Mouse (Mus musculus): ENCODE data around the gene Atp5g2. TPM values are rescaled to one million over a fixed set of nuclear protein-coding genes. Genes with fewer than 3 reads are reported as not detected.

The Atp5g2 gene
- polyA plus RNA-seq, 1 experiment from 2014 or later: 58.4 TPM

MicroRNAs encoded within 50 kb of the gene (microRNA counts, 519-probe panel; counts per million panel counts)
- 31.2 counts per million for microRNA mmu-miR-688

Small RNAs within 50 kb of the gene (microRNA-seq; reads per million reads assigned to microRNA genes)
- gene Mir688 (ENCODE audit: insufficient number of aligned reads): not detected

Other genes with a start within 250 kb of the Atp5g2 start
- 1.0 TPM in 1 of 2 replicates, not detected in the other for gene Amhr2, start 227.0 kb downstream of the Atp5g2 start, polyA plus RNA-seq (2014; fragmentation: Nextera tagmentation; extraction: Ambion mirVana)
- gene Prr13, start 213.3 kb downstream of the Atp5g2 start, polyA plus RNA-seq (2014; fragmentation: Nextera tagmentation; extraction: Ambion mirVana): 87.9 and 97.2 TPM in 2 replicates
- 236 and 247 TPM in 2 replicates for gene Pcbp2, start 201.8 kb downstream of the Atp5g2 start, polyA plus RNA-seq (2014; fragmentation: Nextera tagmentation; extraction: Ambion mirVana)
- 15.6 TPM in 1 of 2 replicates, not detected in the other for gene Gm10337, start 168.6 kb downstream of the Atp5g2 start, polyA plus RNA-seq (2014; fragmentation: Nextera tagmentation; extraction: Ambion mirVana)
- 25.4 and 28.4 TPM in 2 replicates for gene Map3k12, start 155.3 kb downstream of the Atp5g2 start, polyA plus RNA-seq (2014; fragmentation: Nextera tagmentation; extraction: Ambion mirVana)
- gene Tarbp2, start 154.2 kb downstream of the Atp5g2 start, polyA plus RNA-seq (2014; fragmentation: Nextera tagmentation; extraction: Ambion mirVana): 98.9 and 109 TPM in 2 replicates
- gene Npff, start 147.4 kb downstream of the Atp5g2 start, polyA plus RNA-seq (2014; fragmentation: Nextera tagmentation; extraction: Ambion mirVana): 0.80 and 2.1 TPM in 2 replicates
- gene Gm28047, start 47.3 kb downstream of the Atp5g2 start, polyA plus RNA-seq (2014; fragmentation: Nextera tagmentation; extraction: Ambion mirVana): 0.37 TPM in 1 of 2 replicates, not detected in the other
- 15.1 and 15.5 TPM in 2 replicates for gene Atf7, start 46.9 kb downstream of the Atp5g2 start, polyA plus RNA-seq (2014; fragmentation: Nextera tagmentation; extraction: Ambion mirVana)
- gene Calcoco1, start 49.8 kb upstream of the Atp5g2 start, polyA plus RNA-seq (2014; fragmentation: Nextera tagmentation; extraction: Ambion mirVana): 30.4 and 31.1 TPM in 2 replicates
- 0.11 TPM in 1 of 2 replicates, not detected in the other for gene Hoxc13, start 248.8 kb upstream of the Atp5g2 start, polyA plus RNA-seq (2014; fragmentation: Nextera tagmentation; extraction: Ambion mirVana)